Mouse (Mus musculus) forebrain, embryonic 11.5 days (tissue): ENCODE measurements around the gene Ankrd22. TPM values are rescaled to one million over a fixed set of nuclear protein-coding genes. Genes with fewer than 3 reads are reported as not detected.

ENCODE experiments used
- ATAC-seq: fragments of 200-750 bp; cut with Nextera tagmentation; replicated peaks from 2 replicates; pipeline ENCODE4 v1.8.0; 2017; ENCODE audit warnings: moderate TSS enrichment; ENCODE audit not compliant: low FRiP score
- DNase-seq: peaks from one replicate; pipeline ENCODE4 v3.0.0-alpha.2; 2017; ENCODE audit warnings: low spot score
- H3K27ac ChIP-seq: fragments of 300-500 bp; sonication (generic); 2 replicates; pipeline ENCODE4 v1.5.1; 2014; ENCODE audit warnings: low read depth, low read length
- H3K27me3 ChIP-seq: fragments of 300-500 bp; sonication (generic); 2 replicates; pipeline ENCODE4 v1.6.1; 2014; ENCODE audit warnings: mild to moderate bottlenecking, low read length, mixed read lengths; ENCODE audit not compliant: control insufficient read depth, insufficient read depth
- H3K36me3 ChIP-seq: fragments of 300-500 bp; sonication (generic); 2 replicates; pipeline ENCODE4 v1.6.1; 2014; ENCODE audit warnings: mild to moderate bottlenecking, low read length, moderate library complexity, mixed read lengths; ENCODE audit not compliant: control insufficient read depth, insufficient read depth
- H3K4me1 ChIP-seq: fragments of 300-500 bp; sonication (generic); replicated peaks from 2 replicates; pipeline ENCODE4 v1.6.1; 2014; ENCODE audit warnings: low read length, mixed read lengths; ENCODE audit not compliant: control insufficient read depth, insufficient read depth
- H3K4me2 ChIP-seq: fragments of 300-500 bp; sonication (generic); 2 replicates; pipeline ENCODE4 v1.6.1; 2014; ENCODE audit warnings: low read depth, mild to moderate bottlenecking, low read length, moderate library complexity, mixed read lengths; ENCODE audit not compliant: severe bottlenecking
- H3K4me3 ChIP-seq: fragments of 300-500 bp; sonication (generic); 2 replicates; pipeline ENCODE4 v1.5.1; 2014; ENCODE audit warnings: low read depth, low read length
- H3K9ac ChIP-seq: fragments of 300-500 bp; sonication (generic); 2 replicates; pipeline ENCODE4 v1.6.1; 2014; ENCODE audit warnings: low read length
- H3K9me3 ChIP-seq: fragments of 300-500 bp; sonication (generic); 2 replicates; pipeline ENCODE4 v1.6.1; 2016; ENCODE audit warnings: low read length, mixed read lengths; ENCODE audit not compliant: control insufficient read depth
- WGBS: fragments of 180-500 bp; shearing (Covaris S2); extraction: QIAGEN DNeasy Blood & Tissue Kit; methylation state at CpG from one replicate; pipeline ENCODE4 v1.1.7; 2014; 5-methylcytosine and 5-hydroxymethylcytosine counted together
- polyA plus RNA-seq: library from polyadenylated mRNA; unstranded; fragments of >200 nt; fragmentation: Nextera tagmentation; extraction: Ambion mirVana; gene quantifications from 2 replicates; pipeline ENCODE4 v1.2.1, GENCODE M21; 2014

Ankrd22 gene
- polyA plus RNA-seq, 1 experiment from 2014 or later = not detected

DNA sequence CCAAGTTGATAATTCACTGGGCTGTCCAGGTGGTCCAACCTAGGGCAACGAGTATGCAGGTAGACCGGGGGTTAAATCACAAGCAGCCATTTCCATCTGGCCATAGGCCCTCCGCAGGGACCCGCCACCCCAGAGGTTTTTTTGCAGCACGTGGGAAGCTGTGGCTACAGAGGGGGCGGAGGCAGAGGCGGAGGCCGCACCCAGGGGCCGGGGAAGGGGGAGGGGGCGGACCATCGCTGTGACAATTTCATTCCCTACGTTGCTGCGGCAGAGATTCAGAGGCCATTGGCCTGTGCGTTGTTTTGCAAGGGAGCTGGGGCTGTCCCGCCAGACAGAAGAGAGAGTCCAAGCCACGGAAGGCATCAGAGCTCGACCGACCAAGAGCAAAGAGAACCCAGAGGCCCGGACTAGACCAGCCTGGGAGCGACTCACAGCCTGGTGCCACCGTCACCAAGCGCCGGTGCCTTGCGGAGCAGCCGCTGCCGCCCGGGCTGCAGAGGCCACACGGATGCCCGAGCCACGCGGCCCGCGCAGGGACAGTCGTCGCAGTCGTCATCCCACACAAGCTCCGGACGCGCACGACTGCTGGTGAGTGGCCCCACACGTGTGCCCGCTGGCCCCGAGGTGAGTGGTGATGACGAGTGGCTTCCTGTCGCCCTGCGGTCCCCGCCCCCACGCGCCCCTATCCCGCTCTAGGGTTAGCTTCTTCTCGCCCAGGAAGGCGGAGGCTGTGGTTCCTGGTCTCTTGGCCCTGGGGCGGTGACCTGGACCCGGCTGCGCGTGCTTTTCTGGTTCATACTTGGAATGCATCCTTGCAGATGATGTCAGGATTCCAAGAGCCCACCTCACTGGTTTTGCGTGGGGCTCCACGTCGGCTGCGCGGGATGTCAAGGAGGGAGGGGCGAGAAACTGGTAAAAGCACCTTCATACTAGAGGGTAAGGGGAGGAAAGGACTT is 26.4 kb upstream of the Ankrd22 start, which contains the start of gene Stambpl1:
Gene Stambpl1 (plus strand): TSS at position 222 of the 956 bp plus-strand sequence.
- H3K9me3 ChIP-seq = no peaks in the 10 kb centered on the region
- ATAC-seq (peak; percentile 85), DNase-seq (peak; percentile 78)
- H3K27ac ChIP-seq = no peak within 1 kb of the TSS
- peak within 1 kb of the TSS; percentile 56 for H3K4me3 ChIP-seq
- peak within 1 kb of the TSS; percentile 78 for H3K4me2 ChIP-seq
- H3K9ac ChIP-seq = peak within 1 kb of the TSS; percentile 63
- H3K36me3 ChIP-seq = no peaks in the 10 kb centered on the region
- no peaks in the 10 kb centered on the region for H3K4me1 ChIP-seq
- WGBS = under 1% methylated on average over 62 of the region's 62 CpGs
- peaks cover 2% of the 10 kb centered on the region; the same call in 1 of the 2 replicates for H3K27me3 ChIP-seq

DNA sequence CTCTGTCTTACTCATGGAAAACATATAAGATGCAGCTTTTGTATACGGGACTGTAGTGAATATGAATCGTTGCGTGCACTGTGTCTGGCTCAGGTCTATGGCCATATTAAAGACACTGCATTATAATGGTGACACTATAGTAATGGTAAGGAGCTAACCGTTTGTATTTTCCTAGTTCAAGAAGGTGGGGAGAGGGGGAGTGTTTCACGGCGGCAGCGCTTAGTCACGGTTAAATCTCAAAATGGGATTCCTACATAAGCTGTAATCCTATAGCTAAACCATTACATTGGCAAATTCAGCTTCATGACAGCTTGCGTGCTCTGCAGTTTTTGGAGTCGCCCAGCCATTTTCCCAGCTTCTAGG is 25.8 kb upstream of the Ankrd22 start:
- Histone ChIP-seq H3K4me2 (peak overlapping the region; percentile 78), H3K36me3 (no peaks in the 10 kb centered on the region), H3K27ac (no peak overlapping the region), H3K9ac (no peak overlapping the region), H3K9me3 (no peaks in the 10 kb centered on the region), H3K27me3 (peaks cover 2% of the 10 kb centered on the region; the same call in 1 of the 2 replicates), H3K4me1 (no peaks in the 10 kb centered on the region), H3K4me3 (peak overlapping the region; percentile 56)
- DNase-seq = no peak
- WGBS = 21% methylated on average over 10 of the region's 10 CpGs
- peak; percentile 39; the same call in 1 of the 2 replicates for ATAC-seq

DNA sequence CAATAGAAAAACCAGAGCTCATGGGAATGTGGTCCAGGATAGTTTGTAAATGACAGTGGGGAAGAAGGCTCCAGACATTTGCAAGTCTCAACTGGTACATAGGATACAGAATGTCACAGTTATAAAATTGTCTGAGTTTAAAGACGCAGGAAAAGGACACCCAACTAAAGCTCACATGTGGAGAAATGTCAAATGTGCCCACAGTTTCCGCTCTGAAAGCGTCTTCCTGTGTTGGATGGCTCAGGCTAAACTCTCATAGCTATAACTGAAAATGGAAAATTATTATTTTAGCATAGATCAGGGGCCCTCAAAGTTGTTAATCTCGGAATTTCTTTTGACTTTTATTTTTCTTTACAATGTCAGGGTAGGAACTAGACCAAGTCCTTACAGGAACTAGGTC is 21.0 kb upstream of the Ankrd22 start:
- Histone ChIP-seq H3K27ac (no peak overlapping the region), H3K9ac (no peak overlapping the region), H3K4me2 (no peak overlapping the region), H3K36me3 (no peaks in the 10 kb centered on the region), H3K4me3 (no peak overlapping the region), H3K4me1 (no peaks in the 10 kb centered on the region), H3K9me3 (no peaks in the 10 kb centered on the region), H3K27me3 (peaks cover 2% of the 10 kb centered on the region; the same call in 1 of the 2 replicates)
- ATAC-seq (no peak), DNase-seq (no peak)
- WGBS = 91% methylated on average over 4 of the region's 4 CpGs

DNA sequence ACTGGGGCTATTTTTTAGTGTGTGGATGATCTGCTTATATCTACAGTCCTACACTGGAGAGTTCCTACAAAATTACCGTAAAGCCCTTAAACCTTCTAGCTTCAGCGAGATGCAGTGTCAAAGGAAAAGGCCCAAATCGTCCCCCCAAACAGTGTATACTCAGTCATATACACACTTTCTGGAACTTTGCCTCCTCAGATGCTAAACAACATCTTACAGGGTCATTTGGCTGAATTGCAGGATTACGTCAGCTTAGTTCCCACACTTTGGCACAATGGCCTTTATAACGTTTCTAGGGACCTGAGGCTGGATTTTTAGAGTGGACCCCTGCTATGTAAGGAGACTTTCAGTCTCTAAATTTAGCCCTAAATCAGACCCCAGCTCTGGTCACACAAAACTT is 16.6 kb upstream of the Ankrd22 start:
- H3K4me3 ChIP-seq = no peak overlapping the region
- 66% methylated on average over 5 of the region's 5 CpGs for WGBS
- no peaks in the 10 kb centered on the region for H3K36me3 ChIP-seq
- H3K9ac ChIP-seq = no peak overlapping the region
- no peak overlapping the region for H3K4me2 ChIP-seq
- H3K27ac ChIP-seq = no peak overlapping the region
- no peak for ATAC-seq
- no peak for DNase-seq
- no peaks in the 10 kb centered on the region for H3K4me1 ChIP-seq
- no peaks in the 10 kb centered on the region for H3K27me3 ChIP-seq
- no peaks in the 10 kb centered on the region for H3K9me3 ChIP-seq

DNA sequence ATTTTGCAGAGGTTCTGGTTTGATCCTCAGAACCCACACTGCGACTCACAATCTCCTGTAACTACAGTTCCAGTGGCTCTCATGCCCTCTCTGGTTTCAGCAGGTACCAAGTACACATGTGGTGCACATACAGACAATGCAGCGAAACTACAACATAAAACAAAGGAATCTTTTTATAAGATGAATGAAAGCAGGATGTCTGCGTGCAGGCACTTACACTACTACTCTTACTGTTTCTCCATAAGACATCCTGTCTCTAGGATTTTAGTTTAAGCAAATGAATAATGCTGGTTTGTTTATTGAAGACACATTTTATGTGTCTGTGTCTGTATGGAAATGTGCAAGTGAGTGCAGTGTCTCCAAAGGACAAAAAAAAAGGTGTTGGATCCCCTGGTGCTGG is 15.4 kb upstream of the Ankrd22 start:
- Histone ChIP-seq H3K9me3 (no peaks in the 10 kb centered on the region), H3K27ac (no peak overlapping the region), H3K9ac (no peak overlapping the region), H3K4me3 (no peak overlapping the region), H3K36me3 (no peaks in the 10 kb centered on the region), H3K4me1 (no peaks in the 10 kb centered on the region), H3K27me3 (no peaks in the 10 kb centered on the region), H3K4me2 (no peak overlapping the region)
- DNase-seq (no peak), ATAC-seq (no peak)
- 78% methylated on average over 3 of the region's 3 CpGs for WGBS

DNA sequence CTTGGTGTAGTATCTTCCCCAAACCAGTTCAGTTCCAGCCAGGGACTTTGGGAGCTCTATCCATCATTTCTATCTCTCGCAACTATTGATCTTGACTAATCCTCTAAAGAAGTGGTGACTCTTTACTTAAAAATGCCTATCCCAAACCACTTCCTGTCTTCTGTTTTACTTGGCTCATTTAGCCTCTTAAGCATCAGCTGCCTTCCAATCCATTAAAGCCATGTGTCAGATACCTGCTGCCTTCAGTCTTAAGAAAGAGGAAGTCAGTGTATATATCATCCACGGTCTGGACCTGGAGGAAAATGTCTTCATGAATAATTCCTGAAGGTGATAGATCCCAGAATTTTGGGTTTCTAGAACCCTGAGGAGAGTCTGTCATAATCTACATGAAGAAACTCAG is 14.5 kb upstream of the Ankrd22 start:
- Histone ChIP-seq H3K9me3 (no peaks in the 10 kb centered on the region), H3K36me3 (no peaks in the 10 kb centered on the region), H3K4me3 (no peak overlapping the region), H3K4me2 (no peak overlapping the region), H3K9ac (no peak overlapping the region), H3K27me3 (no peaks in the 10 kb centered on the region), H3K27ac (no peak overlapping the region), H3K4me1 (no peaks in the 10 kb centered on the region)
- no peak for DNase-seq
- no peak for ATAC-seq
- 89% methylated on average over 2 of the region's 2 CpGs for WGBS

DNA sequence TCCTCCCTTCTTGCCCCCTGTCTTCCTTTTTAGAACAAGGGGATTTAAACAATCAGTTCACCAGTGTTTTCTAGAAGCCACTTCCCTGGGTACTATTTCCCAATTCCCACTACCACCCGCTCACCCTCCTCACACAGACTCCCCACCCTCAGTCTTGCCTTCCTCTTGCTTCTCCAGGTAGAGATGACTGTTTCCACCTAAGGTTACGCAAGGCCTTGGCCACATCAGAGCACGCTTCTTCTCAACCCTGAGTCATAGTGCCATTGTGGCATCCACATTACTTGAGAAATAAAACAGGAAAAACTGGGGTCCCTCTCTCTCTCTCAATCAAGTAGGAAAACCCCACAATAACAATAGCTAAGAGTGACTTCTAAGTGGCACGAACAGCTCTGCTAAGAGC is 13.3 kb upstream of the Ankrd22 start:
- H3K4me2 ChIP-seq = no peak overlapping the region
- no peak overlapping the region for H3K4me3 ChIP-seq
- no peaks in the 10 kb centered on the region for H3K4me1 ChIP-seq
- no peaks in the 10 kb centered on the region for H3K9me3 ChIP-seq
- no peaks in the 10 kb centered on the region for H3K27me3 ChIP-seq
- H3K9ac ChIP-seq = no peak overlapping the region
- H3K36me3 ChIP-seq = no peaks in the 10 kb centered on the region
- 89% methylated on average over 4 of the region's 4 CpGs for WGBS
- DNase-seq = no peak
- ATAC-seq = no peak
- no peak overlapping the region for H3K27ac ChIP-seq

DNA sequence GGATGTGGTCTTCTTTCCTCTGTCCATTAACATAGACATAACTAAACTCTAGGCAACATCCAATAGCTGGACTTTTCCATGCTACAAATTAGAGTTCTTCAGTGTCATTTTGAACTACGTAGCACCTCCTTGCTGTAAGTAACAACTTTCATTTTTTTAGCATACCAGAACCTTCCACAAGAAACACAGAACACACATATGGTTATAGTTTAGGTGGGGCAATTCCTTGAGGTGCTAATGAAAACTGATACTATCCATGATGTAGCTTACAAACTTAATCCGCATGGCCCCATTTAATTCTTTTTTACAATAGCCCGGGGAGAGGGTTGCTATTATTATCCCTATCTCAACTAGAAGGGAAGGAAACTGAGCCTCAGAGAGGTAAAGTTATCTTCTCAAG is 8.2 kb upstream of the Ankrd22 start:
- no peak overlapping the region for H3K4me3 ChIP-seq
- DNase-seq = no peak
- ATAC-seq = no peak
- no peak overlapping the region for H3K27ac ChIP-seq
- H3K9ac ChIP-seq = no peak overlapping the region
- no peaks in the 10 kb centered on the region for H3K4me1 ChIP-seq
- no peaks in the 10 kb centered on the region for H3K27me3 ChIP-seq
- no peaks in the 10 kb centered on the region for H3K36me3 ChIP-seq
- H3K9me3 ChIP-seq = no peaks in the 10 kb centered on the region
- WGBS = 74% methylated on average over 3 of the region's 3 CpGs
- no peak overlapping the region for H3K4me2 ChIP-seq

DNA sequence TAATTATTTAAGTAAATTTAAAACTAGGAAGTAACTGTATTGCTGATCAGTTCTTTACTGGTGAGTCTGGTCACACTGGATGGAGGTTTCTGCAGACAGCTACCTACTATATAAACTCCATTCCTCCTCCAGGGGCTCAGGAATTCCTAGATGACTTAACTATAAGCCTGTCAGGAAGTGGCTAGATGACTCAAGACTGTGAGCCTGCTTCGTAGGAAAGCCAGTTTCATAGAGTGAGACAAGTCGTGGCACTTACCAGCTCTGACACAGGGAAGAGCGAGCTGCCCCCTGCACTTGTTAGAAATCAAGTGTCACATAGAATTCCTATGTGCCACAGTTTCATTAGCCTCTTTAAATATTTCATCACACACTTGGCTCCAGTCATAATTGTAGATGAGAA is 5.3 kb upstream of the Ankrd22 start:
- no peaks in the 10 kb centered on the region for H3K27me3 ChIP-seq
- H3K27ac ChIP-seq = no peak overlapping the region
- H3K9me3 ChIP-seq = no peaks in the 10 kb centered on the region
- H3K36me3 ChIP-seq = no peaks in the 10 kb centered on the region
- 82% methylated on average over 3 of the region's 3 CpGs for WGBS
- no peaks in the 10 kb centered on the region for H3K4me1 ChIP-seq
- no peak overlapping the region for H3K9ac ChIP-seq
- no peak overlapping the region for H3K4me2 ChIP-seq
- ATAC-seq (no peak), DNase-seq (no peak)
- no peak overlapping the region for H3K4me3 ChIP-seq
